Mouse (Mus musculus) brain, embryonic 18.5 days (tissue): ENCODE measurements at regions not wholly inside any gene's neighbourhood (a gene's known extent, or its start where the extent isn't known, plus 50 kb on each side); places are given as distances from the start of the nearest gene placed in this dataset.
A peak's percentile ranks its signal among the peaks of the same experiment; 100 is the strongest.

ENCODE experiments used
- DNase-seq: peaks from one replicate; pipeline ENCODE4 v3.0.0-alpha.2; 2012; ENCODE audit warnings: low read depth, low spot score

- no peak for DNase-seq
Measured at GRCm38 (mm10) chr10:106058050-106058449, 216.9 kb upstream of the Mettl25 start.

GRCm38 (mm10) chr10:106038497-106038896 lies 197.3 kb upstream of the Mettl25 start:
- DNase-seq = no peak

- no peak for DNase-seq
Measured at GRCm38 (mm10) chr10:106038033-106038432, 196.9 kb upstream of the Mettl25 start.

- DNase-seq = no peak
Measured at GRCm38 (mm10) chr10:106033416-106033815, 192.2 kb upstream of the Mettl25 start.

GRCm38 (mm10) chr10:106024648-106025047 lies 183.5 kb upstream of the Mettl25 start:
- DNase-seq = no peak

GRCm38 (mm10) chr10:106023639-106024215 lies 182.5 kb upstream of the Mettl25 start:
- DNase-seq = no peak

GRCm38 (mm10) chr10:106015965-106016364 lies 174.8 kb upstream of the Mettl25 start:
- no peak for DNase-seq

GRCm38 (mm10) chr10:106015436-106015835 lies 174.3 kb upstream of the Mettl25 start:
- DNase-seq = no peak

- peak; percentile 10 for DNase-seq
Measured at GRCm38 (mm10) chr10:106010131-106010530, 169.0 kb upstream of the Mettl25 start.

GRCm38 (mm10) chr10:106007331-106007730 lies 166.2 kb upstream of the Mettl25 start:
- DNase-seq = no peak

GRCm38 (mm10) chr10:106006861-106007260 lies 165.7 kb upstream of the Mettl25 start:
- no peak for DNase-seq

- DNase-seq = no peak
Measured at GRCm38 (mm10) chr10:106006061-106006460, 164.9 kb upstream of the Mettl25 start.

GRCm38 (mm10) chr10:105957468-105957867 lies 116.3 kb upstream of the Mettl25 start:
- no peak for DNase-seq

- DNase-seq = no peak
Measured at GRCm38 (mm10) chr10:105933309-105933708, 92.1 kb upstream of the Mettl25 start.

GRCm38 (mm10) chr10:105932786-105933185 lies 91.6 kb upstream of the Mettl25 start:
- no peak for DNase-seq

- DNase-seq = no peak
Measured at GRCm38 (mm10) chr10:105927596-105927995, 86.4 kb upstream of the Mettl25 start.

- peak; percentile 10 for DNase-seq
Measured at GRCm38 (mm10) chr10:105926912-105927238, 85.7 kb upstream of the Mettl25 start.

- peak; percentile 4 for DNase-seq
Measured at GRCm38 (mm10) chr10:105926229-105926911, 85.2 kb upstream of the Mettl25 start.

- DNase-seq = peak; percentile 10
Measured at GRCm38 (mm10) chr10:105899677-105900076, 58.5 kb upstream of the Mettl25 start.

GRCm38 (mm10) chr10:105899225-105899624 lies 58.0 kb upstream of the Mettl25 start:
- no peak for DNase-seq
